Mouse (Mus musculus) liver, embryonic 14.5 days (tissue): ENCODE data around the gene Mrap.

ENCODE experiments used
- CTCF ChIP-seq: IDR thresholded peaks from 2 replicates; pipeline ENCODE4 v1.5.1; 2016; ENCODE audit warnings: antibody characterized with exemption, low read depth, control low read depth
- EP300 ChIP-seq: IDR thresholded peaks from 2 replicates; pipeline ENCODE4 v1.6.1; 2016; ENCODE audit warnings: antibody characterized with exemption, low read depth

DNA sequence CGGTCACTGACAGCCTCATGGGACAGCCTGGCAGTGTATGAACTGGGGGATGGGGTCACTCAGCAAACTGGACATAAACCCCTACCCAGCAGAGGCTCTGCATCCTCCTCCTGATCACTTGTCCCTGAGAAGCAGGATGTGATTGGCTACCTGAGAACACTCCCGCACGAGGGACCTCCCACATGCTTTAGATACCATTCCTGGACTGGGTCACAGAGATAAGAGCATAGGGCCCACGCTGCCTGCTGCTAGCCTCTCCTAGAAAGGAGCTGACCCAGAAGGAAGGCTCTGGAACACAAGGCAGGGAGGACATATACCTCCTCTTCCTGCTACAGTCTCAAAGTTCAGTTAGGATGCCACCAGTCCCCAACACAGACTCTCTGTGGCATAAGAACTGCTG lies 22.5 kb downstream of the Mrap start:
- TF ChIP-seq CTCF (no peak), EP300 (peak; percentile 78)
